Mouse (Mus musculus) c-Kit-positive CD71-positive TER-119-negative erythroid progenitor cells, embryonic 14.5 days (primary cell): Measurements from ENCODE around the gene Zfhx3.
"Not testable (repeated sequence)": the region's sequence is repeated elsewhere in the genome, so short reads cannot be mapped to it uniquely, and the experiment has no call there.

Experiments used
- DNase-seq: peaks from one replicate; pipeline ENCODE4 v3.0.0-alpha.2; 2013; ENCODE audit warnings: low read depth

Gene Zfhx3

DNA sequence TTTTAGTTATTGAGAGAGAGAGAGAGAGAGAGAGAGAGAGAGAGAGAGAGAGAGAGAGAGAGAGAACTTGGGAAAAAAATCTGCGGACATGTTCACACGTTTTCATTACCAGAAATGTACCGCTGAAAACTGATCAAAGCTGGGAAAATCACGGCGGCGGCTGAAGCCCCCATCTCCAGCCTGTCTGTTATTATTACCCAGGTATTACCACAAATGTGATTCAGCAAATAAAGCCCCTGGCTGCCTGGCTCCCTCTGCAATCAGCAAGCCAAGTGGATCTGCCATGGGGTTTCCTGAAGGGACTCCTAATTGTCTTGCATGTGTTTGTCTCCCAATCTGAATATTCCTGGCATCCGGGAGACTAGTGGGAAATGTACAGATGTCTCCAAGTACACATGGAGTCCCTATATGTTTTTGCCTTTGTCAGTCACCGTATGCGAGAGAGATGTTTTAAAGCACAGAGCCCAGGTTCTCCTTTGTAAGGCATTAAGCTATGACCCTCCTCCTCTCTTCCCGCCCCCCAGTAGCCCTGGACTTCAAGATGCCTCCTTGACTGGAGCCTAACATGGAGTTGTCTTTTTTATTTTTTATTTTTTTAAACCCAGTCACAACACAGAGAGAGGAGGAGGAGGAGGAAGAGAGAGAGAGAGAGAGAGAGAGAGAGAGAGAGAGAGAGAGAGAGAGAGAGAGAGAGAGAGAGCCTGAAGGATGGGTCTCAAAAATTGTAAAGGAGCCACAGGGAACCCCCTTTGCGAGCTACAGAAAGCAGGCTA lies at the start of gene Zfhx3:
Gene Zfhx3 (plus strand): TSS at position 723 of the 773 bp plus-strand sequence.
- no peak for DNase-seq

DNA sequence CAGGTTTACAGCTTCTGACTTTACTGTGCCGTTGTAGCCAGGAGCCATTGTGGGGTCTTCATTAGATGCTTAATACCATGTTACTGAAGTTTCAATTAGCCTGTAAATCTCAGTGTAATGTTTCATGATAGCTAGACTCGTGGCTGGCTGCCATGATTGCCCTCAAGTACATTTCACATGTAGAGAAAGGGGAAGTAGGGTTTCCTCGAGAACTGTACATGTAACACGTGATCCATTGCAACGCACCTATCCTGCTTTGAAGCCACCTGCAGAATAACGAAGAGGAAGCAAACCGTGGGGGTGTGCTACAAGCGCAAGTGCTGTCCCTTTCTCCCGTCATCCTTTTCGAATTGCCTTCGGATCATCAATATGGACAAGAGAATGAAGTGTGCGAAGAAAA lies 23.5 kb upstream of the Zfhx3 start:
- no peak for DNase-seq

DNA sequence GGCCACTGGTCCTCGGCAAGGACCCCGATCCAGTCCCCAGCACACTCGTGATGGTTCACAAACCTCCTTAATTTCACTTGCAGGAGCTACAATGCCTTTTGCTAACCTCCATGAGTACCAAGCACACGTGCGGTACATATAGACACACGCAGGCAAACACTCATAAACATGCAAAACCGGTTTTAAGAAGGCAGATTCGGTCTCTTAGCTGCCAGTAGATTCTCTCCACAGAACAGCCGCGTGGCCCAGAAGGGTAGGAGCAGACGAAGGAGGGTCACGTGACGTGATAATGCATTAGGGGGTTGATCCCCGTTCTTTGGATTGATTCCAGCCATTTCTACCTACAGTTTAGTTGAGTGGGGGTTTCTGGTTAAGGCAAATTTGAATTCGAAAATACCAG lies 16.3 kb upstream of the Zfhx3 start:
- DNase-seq, result no peak

DNA sequence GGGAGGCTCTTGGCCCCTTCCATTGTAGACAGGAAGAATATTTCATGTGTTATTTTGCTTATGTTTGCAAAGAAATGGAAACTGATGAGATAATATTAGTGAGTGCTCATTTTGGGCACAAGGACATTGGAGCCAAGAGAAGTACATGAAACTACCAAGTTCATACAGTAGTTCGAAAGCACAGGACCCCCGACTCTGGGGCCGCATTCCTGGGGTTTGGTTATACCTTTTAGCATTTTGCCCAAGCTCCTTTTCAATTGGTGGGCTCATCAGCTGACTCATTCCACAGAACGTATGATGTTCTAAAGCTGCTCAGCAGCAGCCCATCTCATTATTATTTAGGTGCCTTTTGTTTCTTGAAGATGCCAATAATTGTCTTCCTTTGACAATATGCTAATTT lies 5.7 kb upstream of the Zfhx3 start:
- DNase-seq, result no peak

DNA sequence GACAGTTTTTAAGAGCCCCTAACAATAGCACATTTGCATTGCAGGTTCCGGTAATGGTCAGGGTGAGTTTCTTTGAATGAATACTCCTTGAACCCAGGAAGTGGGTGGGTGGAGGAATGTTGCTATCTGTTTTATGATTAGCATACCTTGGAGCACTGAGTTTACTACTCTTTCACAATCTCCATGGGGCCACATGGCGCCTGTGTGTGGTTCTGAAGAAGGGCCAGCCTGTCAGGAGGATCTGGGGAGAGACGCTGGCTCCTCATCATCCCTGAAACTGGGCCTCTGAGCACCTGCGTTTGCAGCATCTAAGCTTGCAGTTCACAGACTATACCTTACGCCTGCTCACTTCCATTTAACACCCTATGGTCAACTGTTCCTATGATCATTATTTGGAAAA lies 4.2 kb upstream of the Zfhx3 start:
- DNase-seq, result not testable (repeated sequence)

DNA sequence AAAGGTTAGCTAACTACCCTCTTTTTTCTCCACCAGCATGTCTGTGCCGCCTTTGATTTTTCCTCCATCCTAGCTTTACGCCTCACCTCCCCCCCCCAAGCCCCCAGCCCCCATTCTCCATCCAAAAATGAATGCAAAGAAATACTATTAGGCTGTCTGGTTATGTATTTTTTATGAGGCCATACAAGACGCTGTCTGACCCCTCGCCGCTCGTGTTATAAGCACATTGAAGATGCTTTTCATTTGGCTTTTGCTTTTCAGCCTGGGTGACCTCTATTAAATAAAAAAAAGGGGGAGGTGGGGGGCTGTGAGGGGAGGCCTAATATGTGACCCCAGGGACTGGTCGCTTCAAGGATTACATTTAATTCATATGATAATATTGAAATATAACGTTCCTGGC lies 2.3 kb upstream of the Zfhx3 start:
- DNase-seq, result no peak

DNA sequence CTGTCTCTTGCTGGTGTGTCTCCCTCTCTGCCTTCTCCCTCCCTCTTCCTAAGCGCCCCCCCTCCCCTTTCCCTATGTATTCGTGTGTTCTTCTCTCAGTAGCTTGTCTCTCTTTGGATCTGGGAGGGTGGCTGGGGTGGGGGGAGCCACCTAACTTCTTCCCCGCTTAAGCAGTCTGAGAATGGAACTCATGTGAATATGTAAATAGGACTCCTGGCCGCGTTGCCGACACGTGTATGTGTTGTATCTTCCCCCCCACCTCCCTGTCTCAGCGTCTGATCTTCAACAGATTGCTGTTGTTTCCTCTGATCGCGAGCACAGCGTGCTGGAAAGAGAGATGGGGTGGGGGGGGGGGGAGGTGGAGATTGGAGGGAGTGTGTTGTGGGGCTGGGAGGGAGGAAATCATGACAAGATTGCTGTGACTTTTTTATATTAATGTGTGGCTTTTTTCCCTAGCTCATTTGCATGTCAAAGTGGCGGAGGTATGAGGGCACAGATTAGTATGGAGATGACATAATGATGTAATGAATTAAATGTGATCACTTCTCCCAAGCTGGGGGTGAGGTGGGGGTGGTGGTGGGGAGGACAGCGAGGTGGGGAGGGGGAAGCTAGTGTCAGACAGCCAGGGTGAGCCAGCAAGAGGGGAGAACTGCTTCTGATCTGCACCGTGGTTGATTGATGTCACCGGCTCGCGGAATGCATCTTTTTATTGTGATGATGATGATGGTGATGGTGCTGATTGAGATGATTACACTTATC lies 487 bp downstream of the Zfhx3 start:
- no peak for DNase-seq

DNA sequence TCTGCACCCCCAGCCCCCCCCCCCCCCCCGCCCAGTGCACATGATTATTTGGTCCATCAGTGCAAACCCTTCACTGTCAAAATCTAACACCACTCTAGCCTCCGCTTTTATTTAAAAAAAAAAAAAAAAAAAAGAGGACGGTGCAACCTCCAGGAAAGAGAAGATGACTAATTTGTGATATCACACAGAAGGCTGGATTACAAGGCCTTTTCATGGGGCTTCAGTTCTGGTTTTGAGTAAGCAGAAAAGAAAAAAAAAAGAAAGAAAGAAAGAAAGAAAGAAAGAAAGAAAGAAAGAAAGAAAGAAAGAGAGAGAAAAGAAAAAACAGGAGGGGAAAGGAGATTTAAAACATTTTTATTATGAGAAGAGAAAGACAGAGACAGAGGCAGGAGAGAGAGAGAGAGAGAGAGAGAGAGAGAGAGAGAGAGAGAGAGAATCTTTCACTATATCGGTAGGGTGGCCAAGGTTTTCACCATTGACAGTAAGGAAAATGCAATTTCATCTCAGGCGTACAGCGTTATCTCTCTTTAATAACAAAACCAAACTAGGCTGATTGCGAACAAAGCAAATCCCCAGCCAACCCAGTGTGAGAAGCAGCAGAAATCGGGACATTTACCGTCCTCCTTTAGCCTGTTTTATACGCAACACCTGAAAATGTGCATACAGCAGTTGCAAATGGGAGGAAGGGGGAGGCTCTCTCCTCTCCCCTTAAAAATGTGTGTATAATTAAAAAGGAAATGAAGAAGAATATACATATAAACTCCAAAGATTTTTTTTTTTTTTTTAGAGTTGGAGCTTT lies 1.3 kb downstream of the Zfhx3 start:
- no peak for DNase-seq

DNA sequence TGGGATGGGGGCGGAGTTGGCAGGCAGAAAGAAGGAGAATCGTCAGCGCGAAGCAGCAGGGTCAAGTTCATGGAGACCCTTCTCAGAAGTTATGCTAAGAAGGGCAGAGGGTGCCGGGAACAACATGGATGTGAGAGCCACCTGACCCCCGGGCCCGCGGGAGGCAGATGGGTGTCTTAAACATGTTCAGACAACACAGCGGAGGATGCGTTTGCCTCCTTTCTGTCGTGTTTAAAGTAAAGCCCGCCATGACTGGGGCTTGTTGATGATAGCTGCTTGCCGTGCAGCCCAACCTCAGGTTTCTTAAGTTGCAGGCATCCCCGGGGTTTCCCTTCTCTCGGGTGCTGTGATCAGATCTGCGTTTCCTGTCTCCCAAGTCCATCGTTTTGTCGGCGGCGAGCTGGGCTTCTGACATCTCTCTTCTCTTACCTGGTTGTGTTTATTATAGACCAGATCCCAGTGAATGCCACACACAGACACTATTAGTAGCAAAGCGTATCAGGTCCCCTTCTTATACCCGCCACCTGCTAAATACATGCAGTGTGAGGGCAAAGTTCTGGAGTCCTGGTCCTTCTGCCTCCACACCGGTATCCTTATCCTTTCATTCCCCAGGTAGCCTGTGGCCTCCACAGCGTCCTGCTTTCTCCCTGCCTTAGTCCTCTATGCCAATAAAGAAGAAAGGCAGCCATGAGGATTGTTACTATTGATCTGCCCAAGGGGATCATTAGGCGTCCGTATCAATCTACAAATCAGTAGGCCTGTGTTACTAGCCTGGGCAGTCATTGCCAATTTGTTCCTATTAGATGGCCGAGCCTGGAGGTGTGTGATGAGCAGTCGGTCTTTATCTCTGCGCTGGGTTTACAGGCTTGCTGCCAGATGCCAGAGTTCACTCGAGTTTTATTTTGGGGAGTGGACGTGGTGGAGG lies 2.5 kb downstream of the Zfhx3 start:
- no peak for DNase-seq

DNA sequence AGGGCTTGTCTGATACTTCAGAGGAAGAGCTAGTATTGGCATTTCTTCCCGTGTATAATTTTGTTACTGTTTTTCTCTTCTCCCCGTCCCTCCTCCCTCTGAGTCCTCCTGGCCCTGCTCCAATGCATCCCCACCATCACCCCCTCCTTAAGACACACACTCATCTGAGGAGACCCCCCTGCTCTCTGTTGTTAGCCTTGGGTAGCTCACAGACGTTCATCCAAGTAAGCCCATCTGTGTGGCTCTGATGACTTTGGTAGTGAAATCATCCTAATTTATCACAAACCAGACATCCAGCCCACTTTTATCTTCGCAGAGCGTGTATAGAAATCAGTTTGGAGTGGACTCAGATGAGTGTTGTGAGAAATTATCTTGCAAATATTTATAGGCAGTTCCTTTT lies 4.4 kb downstream of the Zfhx3 start:
- no peak for DNase-seq

DNA sequence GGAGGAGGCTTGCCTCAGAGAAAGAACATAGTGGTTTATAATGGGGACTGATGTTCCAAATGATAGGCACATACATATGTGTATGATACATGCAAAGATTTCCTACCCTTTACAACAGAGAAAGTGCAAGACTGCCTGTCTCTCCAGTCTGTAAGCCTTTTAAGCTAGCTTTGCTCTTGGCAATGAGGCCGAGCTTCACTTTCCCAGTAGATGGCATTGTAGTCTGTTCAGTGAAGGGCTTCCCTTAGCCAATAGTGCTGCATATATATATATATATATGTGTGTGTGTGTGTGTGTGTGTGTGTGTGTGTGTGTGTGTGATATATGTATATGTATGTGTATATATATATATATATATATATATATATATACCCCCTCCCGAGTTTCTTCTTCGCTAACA lies 13.4 kb downstream of the Zfhx3 start:
- no peak for DNase-seq

DNA sequence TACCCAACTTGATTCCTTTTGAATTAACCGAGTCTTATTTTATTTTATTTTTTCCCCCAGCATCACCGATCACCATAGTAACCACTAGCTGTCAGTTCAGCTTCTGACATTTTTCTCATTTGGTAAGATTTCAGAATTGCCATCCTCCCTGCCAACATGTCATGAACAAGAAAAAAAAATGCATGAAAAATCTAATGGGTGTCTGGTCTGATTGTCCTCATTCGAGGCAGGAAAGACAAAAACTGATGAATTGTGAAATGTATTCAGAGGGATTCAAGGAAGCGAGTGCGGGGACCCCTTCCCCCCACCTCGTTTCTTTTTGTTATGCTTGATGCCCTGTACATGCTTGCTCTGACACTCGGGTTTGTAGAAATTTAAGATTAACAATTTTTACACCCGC lies 15.1 kb downstream of the Zfhx3 start:
- DNase-seq, result no peak

DNA sequence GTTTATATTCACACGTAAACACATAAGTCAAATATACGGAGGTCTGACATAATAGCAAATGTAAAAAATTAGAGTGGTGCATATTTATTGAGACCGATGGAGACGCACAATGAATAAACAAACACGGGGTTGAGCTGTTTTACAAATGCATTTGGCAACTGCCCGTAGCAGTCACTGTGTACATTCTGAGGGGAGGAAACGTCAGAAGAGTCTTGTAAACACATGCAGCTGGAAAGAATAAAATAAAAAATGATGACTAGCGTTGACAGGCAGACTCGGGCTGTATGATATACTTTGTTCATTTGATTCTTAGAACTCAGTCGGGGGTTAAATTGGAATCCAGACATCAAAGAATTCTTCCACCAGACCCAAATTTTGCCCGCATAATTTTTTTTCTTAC lies 18.0 kb downstream of the Zfhx3 start:
- no peak for DNase-seq

DNA sequence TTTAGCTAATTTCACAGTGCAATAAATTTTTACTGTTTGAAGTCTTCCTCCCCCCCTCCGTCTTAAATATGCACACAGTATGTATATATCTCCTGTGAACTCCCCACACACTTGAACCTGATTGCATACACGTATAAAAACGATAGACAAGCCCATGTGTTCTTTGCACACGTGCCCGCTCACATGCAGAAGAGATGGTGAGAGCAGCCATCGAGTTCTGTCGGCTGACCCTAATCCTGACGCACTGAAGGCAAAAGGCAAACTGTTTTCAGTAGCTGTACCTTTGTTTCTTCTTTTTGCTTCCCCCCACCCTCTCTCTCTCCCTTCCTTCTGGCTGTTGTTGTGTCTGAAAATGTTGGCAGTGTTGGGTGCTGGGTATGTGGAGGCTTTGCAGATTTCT lies 18.4 kb downstream of the Zfhx3 start:
- no peak for DNase-seq

DNA sequence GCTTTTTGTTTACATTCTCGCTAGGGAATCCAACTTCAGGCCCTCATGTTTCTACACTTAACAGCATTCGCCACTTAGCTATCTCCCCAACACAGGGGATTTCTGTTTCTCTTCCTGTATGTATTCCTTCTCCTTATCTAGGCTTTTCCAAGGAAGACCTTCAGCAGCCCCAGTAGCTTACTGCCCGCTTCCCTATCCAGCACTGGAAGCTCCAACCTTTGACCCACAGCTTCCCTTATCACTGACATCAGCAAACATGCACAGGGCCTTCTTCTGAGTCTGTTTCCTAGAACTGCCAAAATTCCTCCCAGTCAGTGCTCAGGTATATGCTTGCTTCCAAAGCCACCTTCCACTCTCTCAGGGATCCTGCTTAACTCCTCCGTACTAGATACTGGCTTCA lies 29.8 kb downstream of the Zfhx3 start:
- DNase-seq, result no peak

DNA sequence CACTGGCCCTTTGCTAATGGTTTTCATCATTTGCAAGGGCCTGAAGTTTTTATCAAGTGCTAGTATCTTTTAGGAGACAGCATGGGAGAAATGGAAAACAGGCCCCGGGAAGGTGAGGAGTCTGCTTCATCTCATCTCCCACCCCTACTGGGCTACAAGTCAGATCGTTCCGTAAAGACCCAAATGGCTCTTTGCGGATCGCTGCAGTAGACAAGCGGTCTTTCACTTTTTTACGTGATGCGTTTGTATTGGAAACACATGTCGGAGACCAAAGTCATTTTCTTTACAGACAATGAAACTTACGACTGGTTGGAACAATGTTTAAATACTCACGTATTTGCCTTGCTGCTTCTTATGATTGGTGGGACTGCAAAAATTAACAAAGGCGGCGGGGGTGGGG lies 32.0 kb downstream of the Zfhx3 start:
- no peak for DNase-seq

DNA sequence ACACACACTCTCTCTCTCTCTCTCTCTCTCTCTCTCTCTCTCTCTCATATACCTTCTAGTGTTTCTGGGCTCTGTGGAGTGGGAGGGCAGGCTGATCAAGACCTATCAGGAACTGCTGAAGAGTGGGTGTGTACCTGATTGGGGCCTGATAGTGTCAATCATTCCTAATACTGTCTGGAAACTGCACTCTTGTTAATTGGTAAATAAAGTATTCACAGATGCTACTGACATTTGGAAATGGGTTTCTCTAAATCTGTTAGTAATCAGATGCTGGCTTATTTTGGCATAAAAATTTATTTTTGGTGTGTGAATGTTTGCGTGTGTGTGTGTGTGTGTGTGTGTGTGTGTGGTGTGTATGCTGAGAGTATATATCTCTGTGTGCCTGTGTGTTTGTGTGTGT lies 35.8 kb downstream of the Zfhx3 start:
- peak; percentile 3 for DNase-seq

DNA sequence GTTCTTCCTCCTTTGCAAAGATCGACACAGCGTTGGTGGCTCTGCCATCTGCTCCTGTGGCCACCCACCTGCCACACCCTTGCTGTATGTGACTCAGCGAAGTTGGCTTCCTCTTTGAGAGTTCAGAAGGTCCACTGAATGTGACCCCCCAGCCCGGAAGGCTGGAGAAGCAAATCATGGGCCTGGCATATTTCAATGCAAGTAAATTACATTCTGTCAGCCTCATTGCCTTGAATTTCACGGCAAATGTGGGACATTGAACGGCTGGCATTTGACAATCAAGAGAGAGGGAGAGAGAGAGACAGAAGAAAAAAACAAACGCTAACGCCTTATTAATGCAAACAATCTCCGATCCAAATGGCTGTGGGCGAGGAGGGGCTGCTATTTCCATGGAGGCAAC lies 38.2 kb downstream of the Zfhx3 start:
- no peak for DNase-seq

DNA sequence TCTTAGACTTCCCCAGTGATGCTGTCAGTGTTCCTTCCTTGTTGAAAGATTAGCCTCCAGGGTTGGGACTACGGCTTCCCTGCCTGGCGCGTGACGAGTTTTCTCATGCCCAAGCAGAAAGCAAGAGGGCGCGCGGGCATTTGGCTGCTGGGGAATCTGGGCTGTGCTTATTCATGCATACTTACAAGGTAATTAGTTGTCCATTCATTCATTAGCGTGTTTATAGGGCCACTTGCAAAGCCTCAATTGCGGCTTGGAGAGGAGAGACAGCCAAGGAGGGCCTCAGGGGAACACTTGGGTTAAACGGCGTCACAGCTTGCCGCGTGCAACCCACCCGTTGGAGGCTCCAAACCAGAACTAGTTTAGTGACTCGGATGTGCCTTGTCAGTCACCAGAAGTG lies 44.2 kb downstream of the Zfhx3 start:
- no peak for DNase-seq

DNA sequence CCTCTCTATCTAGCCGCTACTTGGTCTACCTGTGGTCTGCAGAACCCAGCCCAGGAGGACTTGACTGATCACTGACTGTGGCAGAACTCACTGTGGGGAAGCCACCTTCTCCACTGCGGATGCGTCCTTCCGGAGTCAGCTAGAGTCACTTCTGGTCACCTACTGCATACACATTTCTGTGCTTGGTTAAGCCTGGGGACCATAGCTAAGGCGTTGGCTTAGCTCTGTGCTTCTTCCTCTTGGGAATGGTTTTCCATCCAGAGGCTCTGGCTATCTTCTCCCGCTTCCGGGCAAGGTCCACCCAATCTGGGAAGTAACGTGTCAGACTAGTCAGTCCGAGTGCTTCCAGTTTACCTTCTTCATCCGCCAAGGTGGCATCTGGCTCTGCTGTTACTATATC lies 56.4 kb downstream of the Zfhx3 start:
- no peak for DNase-seq

DNA sequence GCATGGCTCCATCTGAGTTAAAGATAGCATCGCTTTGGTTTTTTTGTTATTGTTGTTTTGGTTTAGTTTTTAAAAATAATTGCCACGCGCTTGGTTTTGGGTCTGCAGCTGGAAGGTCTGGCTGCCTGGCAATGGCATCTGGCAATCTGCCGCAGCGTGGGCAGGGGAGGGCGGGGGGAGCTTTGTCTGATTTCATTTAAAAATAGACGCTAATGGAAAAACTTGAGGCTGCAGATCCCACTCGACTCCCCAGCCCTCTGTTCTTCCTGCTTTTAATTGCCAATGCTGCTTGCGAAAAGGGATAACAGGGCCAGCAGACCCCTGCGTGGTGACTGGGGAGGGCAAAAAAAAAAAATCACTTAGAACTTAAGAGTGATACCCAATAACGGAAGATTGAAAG lies 69.1 kb downstream of the Zfhx3 start:
- no peak for DNase-seq

DNA sequence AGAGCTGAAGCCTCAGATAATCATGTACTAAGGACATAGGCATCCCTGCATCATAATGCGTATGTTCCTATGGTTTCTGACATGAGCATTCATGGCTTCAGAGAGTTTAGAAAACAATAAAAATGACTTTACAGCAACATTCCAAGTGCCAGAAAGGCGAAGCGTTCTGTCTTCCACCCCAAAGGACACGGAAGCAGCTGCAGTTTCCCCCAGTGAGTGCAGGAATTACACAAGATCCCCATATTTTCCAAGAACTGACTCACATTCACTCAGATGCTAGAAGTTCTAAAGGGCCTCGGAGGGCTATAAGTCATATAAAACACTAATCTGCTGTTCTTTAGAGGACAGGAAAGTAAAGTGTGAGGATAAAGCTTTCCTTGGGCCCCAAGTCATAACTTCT lies 75.3 kb downstream of the Zfhx3 start:
- DNase-seq, result no peak
